Mouse (Mus musculus) spleen, adult 2 months (tissue): ENCODE measurements at regions not wholly inside any gene's neighbourhood (a gene's known extent, or its start where the extent isn't known, plus 50 kb on each side); places are given as distances from the start of the nearest gene placed in this dataset.

Source experiments
- DNase-seq, 2 experiments: peaks; one replicate each; pipeline versions ENCODE4 v3.0.0 to v3.0.0-alpha.2; 2012 to 2021; ENCODE audit warnings: low spot score in 2 of 2, low read depth in 1 of 2
- H3K27ac ChIP-seq: fragments of 200-500 bp; 2 replicates; pipeline ENCODE4 v1.5.1; 2012; ENCODE audit warnings: low read length, inconsistent platforms; ENCODE audit not compliant: insufficient read depth
- H3K27me3 ChIP-seq: fragments of 200-500 bp; 2 replicates; pipeline ENCODE4 v1.6.1; 2012; ENCODE audit warnings: mild to moderate bottlenecking, moderate library complexity, low read length, inconsistent platforms; ENCODE audit not compliant: control insufficient read depth, insufficient read depth
- H3K36me3 ChIP-seq: fragments of 200-500 bp; 2 replicates; pipeline ENCODE4 v1.6.1; 2012; ENCODE audit warnings: mild to moderate bottlenecking, low read length, inconsistent platforms; ENCODE audit not compliant: control insufficient read depth, insufficient read depth
- H3K4me1 ChIP-seq: fragments of 200-500 bp; 2 replicates; pipeline ENCODE4 v1.6.1; 2011; ENCODE audit warnings: inconsistent platforms; ENCODE audit not compliant: control insufficient read depth, insufficient read depth, insufficient read length
- H3K4me3 ChIP-seq: fragments of 200-500 bp; 2 replicates; pipeline ENCODE4 v1.5.1; 2011; ENCODE audit warnings: mild to moderate bottlenecking, inconsistent platforms; ENCODE audit not compliant: insufficient read depth, insufficient read length; ENCODE audit errors: extremely low read depth
- CTCF ChIP-seq: fragments of 200-500 bp; IDR thresholded peaks from 2 replicates; pipeline ENCODE4 v1.5.1; 2011; ENCODE audit warnings: mild to moderate bottlenecking, inconsistent platforms; ENCODE audit not compliant: insufficient read depth, insufficient read length, insufficient replicate concordance; ENCODE audit errors: extremely low read depth
- POLR2A ChIP-seq: fragments of 200-500 bp; IDR thresholded peaks from 2 replicates; pipeline ENCODE4 v1.6.1; 2011; ENCODE audit warnings: low read depth, low read length, inconsistent platforms
- WGBS: fragments of 180-500 bp; shearing (Covaris S2); methylation state at CpG from one replicate; pipeline ENCODE4 v1.1.7; 2018; 5-methylcytosine and 5-hydroxymethylcytosine counted together

- no peak for TF ChIP-seq POLR2A
- TF ChIP-seq CTCF = no peak
- Histone ChIP-seq H3K27ac (no peak overlapping the region), H3K27me3 (no peaks in the 10 kb centered on the region), H3K4me1 (no peaks in the 10 kb centered on the region), H3K4me3 (no peak overlapping the region), H3K36me3 (no peaks in the 10 kb centered on the region)
- DNase-seq = no peak
- WGBS = 83% methylated on average over 11 of the region's 11 CpGs
These were observed 228.0 kb upstream of the Prok2 start for GRCm38 (mm10) chr6:99953980-99954776.

- TF ChIP-seq CTCF (no peak), POLR2A (no peak)
- no peak overlapping the region for H3K4me3 ChIP-seq
- no peak for DNase-seq
- no peaks in the 10 kb centered on the region for H3K36me3 ChIP-seq
- H3K27ac ChIP-seq = no peak overlapping the region
- no peaks in the 10 kb centered on the region for H3K4me1 ChIP-seq
- WGBS = 88% methylated on average over 8 of the region's 8 CpGs
- no peaks in the 10 kb centered on the region for H3K27me3 ChIP-seq
These were observed 224.6 kb upstream of the Prok2 start for GRCm38 (mm10) chr6:99950811-99951210.

DNA sequence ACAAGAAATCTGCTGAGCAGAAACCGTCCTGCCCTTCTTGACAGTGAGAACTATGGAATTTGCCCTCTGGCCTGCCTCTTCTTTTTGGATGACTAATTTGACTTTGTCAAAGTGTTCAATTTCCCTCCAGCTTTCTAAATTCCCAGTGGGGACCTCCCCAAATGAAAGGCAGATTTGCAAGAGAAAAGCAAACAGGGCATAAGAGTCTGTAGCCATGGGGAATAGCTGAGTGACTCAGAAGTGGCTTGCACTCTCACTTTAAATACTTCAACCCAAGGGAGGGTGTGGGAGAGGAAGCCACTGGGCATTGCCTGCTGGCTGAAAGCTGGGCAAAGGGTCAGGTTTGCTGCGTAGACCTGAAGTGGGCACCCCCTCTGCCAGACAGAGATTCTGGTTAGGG lies 220.7 kb upstream of the Prok2 start:
- no peak for DNase-seq
- TF ChIP-seq POLR2A (no peak), CTCF (no peak)
- Histone ChIP-seq H3K4me1 (no peaks in the 10 kb centered on the region), H3K36me3 (no peaks in the 10 kb centered on the region), H3K27ac (no peak overlapping the region), H3K4me3 (no peak overlapping the region), H3K27me3 (no peaks in the 10 kb centered on the region)
- 86% methylated on average over 2 of the region's 2 CpGs for WGBS

- H3K4me3 ChIP-seq = no peak overlapping the region
- TF ChIP-seq POLR2A (no peak), CTCF (no peak)
- H3K27me3 ChIP-seq = no peaks in the 10 kb centered on the region
- H3K36me3 ChIP-seq = no peaks in the 10 kb centered on the region
- WGBS = 98% methylated on average over 3 of the region's 3 CpGs
- H3K4me1 ChIP-seq = no peaks in the 10 kb centered on the region
- no peak overlapping the region for H3K27ac ChIP-seq
- no peak for DNase-seq
These were observed 220.3 kb upstream of the Prok2 start for GRCm38 (mm10) chr6:99946481-99946880.

GRCm38 (mm10) chr6:99945691-99946090 lies 219.5 kb upstream of the Prok2 start:
- 89% methylated on average over 2 of the region's 2 CpGs for WGBS
- Histone ChIP-seq H3K4me3 (no peak overlapping the region), H3K36me3 (no peaks in the 10 kb centered on the region), H3K27me3 (no peaks in the 10 kb centered on the region), H3K27ac (no peak overlapping the region), H3K4me1 (no peaks in the 10 kb centered on the region)
- TF ChIP-seq CTCF = no peak
- TF ChIP-seq POLR2A = no peak
- DNase-seq = no peak

DNA sequence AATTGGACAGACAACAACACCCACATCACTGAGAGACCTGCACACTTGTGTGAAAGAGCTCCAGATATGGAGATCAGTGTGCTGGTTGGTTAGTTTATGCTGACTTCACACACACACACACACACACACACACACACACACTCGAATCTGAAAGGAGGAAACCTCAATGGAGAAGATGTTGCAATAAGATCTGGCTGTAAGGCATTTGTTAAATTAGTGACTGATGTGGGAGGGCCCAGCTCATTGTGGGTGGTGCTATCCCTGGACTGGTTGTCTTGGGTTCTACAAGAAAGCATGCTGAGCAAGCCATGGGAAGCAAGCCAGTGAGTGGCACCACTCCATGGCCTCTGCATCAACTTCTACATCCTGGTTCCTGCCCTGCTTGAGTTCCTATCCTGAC lies 216.8 kb upstream of the Prok2 start:
- WGBS = 35% methylated on average over 1 of the region's 1 CpGs
- no peak for TF ChIP-seq POLR2A
- no peak for TF ChIP-seq CTCF
- Histone ChIP-seq H3K4me1 (no peaks in the 10 kb centered on the region), H3K27ac (no peak overlapping the region), H3K4me3 (no peak overlapping the region), H3K36me3 (no peaks in the 10 kb centered on the region), H3K27me3 (no peaks in the 10 kb centered on the region)
- DNase-seq = no peak

- 57% methylated on average over 5 of the region's 5 CpGs for WGBS
- DNase-seq = no peak
- no peak overlapping the region for H3K4me3 ChIP-seq
- TF ChIP-seq CTCF = no peak
- TF ChIP-seq POLR2A = no peak
- H3K4me1 ChIP-seq = no peaks in the 10 kb centered on the region
- no peaks in the 10 kb centered on the region for H3K36me3 ChIP-seq
- no peak overlapping the region for H3K27ac ChIP-seq
- H3K27me3 ChIP-seq = no peaks in the 10 kb centered on the region
These were observed 213.9 kb upstream of the Prok2 start for GRCm38 (mm10) chr6:99940118-99940517.
